Mouse (Mus musculus) liver, embryonic 16.5 days (tissue): Measurements from ENCODE around the gene Ddx43. TPM values are rescaled to one million over a fixed set of nuclear protein-coding genes. Genes with fewer than 3 reads are reported as not detected.

Source experiments
- ATAC-seq: fragments of 200-750 bp; cut with Nextera tagmentation; 2 replicates; pipeline ENCODE4 v1.8.0; 2017; ENCODE audit warnings: low read depth, mild to moderate bottlenecking, moderate number of reproducible peaks, moderate library complexity
- H3K27ac ChIP-seq: fragments of 300-500 bp; sonication (generic); 2 replicates; pipeline ENCODE4 v1.5.1; 2014; ENCODE audit warnings: mild to moderate bottlenecking, low read length
- H3K27me3 ChIP-seq: fragments of 300-500 bp; sonication (generic); 2 replicates; pipeline ENCODE4 v1.6.1; 2014; ENCODE audit warnings: low read depth, low read length, mixed read lengths; ENCODE audit not compliant: control insufficient read depth, insufficient read depth
- H3K36me3 ChIP-seq: fragments of 300-500 bp; sonication (generic); 2 replicates; pipeline ENCODE4 v1.6.1; 2014; ENCODE audit warnings: mild to moderate bottlenecking; ENCODE audit not compliant: control insufficient read depth, insufficient read depth
- H3K4me1 ChIP-seq: fragments of 300-500 bp; sonication (generic); 2 replicates; pipeline ENCODE4 v1.6.1; 2014; ENCODE audit warnings: low read depth, low read length, mixed read lengths; ENCODE audit not compliant: control insufficient read depth
- H3K4me2 ChIP-seq: fragments of 300-500 bp; sonication (generic); 2 replicates; pipeline ENCODE4 v1.6.1; 2014; ENCODE audit warnings: low read depth, low read length, mixed read lengths
- H3K4me3 ChIP-seq: fragments of 300-500 bp; sonication (generic); 2 replicates; pipeline ENCODE4 v1.5.1; 2014; ENCODE audit warnings: low read depth, mild to moderate bottlenecking, low read length
- H3K9ac ChIP-seq: fragments of 300-500 bp; sonication (generic); 2 replicates; pipeline ENCODE4 v1.6.1; 2014; ENCODE audit warnings: low read depth, low read length
- H3K9me3 ChIP-seq: fragments of 300-500 bp; sonication (generic); replicated peaks from 2 replicates; pipeline ENCODE4 v1.6.1; 2016; ENCODE audit warnings: low read length; ENCODE audit not compliant: control insufficient read depth
- WGBS: fragments of 180-500 bp; shearing (Covaris S2); extraction: QIAGEN DNeasy Blood & Tissue Kit; methylation state at CpG from one replicate; pipeline ENCODE4 v1.1.7; 2014; ENCODE audit not compliant: insufficient replicate concordance; 5-methylcytosine and 5-hydroxymethylcytosine counted together
- polyA plus RNA-seq: library from polyadenylated mRNA; unstranded; fragments of >200 nt; fragmentation: Nextera tagmentation; extraction: Ambion mirVana; gene quantifications from 2 replicates; pipeline ENCODE4 v1.2.1, GENCODE M21; 2015

The Ddx43 gene
- polyA plus RNA-seq, 1 experiment from 2014 or later, result not detected

DNA sequence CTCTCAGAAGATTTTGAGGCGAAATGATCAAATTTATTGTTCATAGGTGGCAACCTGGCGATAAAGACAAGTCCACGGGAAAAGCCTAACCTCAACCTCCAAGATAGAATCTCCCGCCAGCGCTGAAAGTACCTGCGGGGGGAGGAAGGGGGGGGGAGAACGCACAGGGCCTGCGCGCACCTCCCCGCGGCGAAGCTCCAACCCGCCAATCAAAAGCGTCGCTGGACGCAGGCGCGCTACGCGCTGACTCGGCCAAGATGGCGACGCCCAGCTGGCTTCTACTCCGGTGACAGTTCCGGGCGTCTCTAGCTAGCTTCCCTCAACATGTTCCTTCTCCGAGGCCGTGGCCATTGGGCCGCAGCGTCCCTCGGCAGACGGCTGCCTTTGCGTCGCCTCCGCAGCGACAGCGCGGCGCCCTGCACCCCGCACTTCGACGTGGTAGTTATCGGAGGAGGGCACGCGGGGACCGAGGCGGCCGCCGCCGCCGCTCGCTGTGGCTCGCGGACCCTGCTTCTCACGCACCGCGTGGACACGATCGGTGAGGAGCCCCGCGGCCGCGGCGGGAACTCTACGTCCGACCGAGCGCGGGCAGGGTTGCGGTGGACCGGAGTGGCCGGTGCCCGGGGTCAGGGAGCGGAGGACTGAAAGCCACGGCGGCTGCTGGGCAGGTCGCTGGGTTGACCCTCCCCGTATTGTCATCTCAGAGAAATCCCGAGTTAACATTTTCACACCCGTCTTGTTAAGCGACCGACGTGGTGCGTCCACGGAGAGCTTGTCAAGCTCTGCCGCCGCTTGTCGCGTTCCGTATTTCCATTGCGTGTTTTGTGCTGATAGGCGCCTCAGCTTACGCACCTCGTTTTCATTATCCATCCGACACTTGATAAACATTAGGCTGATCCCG lies 52.6 kb downstream of the Ddx43 start, which contains the start of the genes Mto1 and Gm17324:
Gene Mto1, plus strand, starts transcription at position 236 of the 901 bp plus-strand sequence.
Gene Gm17324, minus strand, starts transcription at position 814 of the 901 bp plus-strand sequence.
- peaks cover 19% of the 10 kb centered on the region for H3K27me3 ChIP-seq
- peak; percentile 95 for ATAC-seq
- peak within 1 kb of the TSS; percentile 96 for H3K4me3 ChIP-seq
- H3K9ac ChIP-seq, result peak within 1 kb of the TSS; percentile 95
- peak within 1 kb of the TSS; percentile 92 for H3K27ac ChIP-seq
- H3K4me2 ChIP-seq, result peak within 1 kb of the TSS; percentile 88
- H3K4me1 ChIP-seq, result peaks cover 17% of the 10 kb centered on the region
- H3K9me3 ChIP-seq, result no peaks in the 10 kb centered on the region
- H3K36me3 ChIP-seq, result peaks cover 16% of the 10 kb centered on the region
- WGBS, result under 1% methylated on average over 90 of the region's 96 CpGs

DNA sequence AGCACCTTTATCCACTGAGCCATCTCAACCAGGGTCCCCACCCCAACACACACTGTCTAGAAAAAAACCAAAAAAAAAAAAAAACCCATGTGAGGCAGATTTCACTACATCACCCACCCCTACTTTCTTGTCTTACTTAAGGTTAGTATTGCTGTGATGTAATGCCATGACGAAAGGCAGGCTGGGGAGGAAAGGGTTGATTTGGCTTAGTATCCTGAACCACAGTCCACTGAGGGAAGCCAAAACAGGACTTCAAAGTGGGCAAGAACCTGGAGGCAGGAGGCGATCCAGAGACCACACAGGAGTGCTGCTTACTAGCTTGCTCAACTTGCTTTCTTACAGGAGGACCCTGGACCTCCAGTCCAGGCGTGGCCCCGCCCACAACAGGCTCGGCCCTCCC lies 54.8 kb downstream of the Ddx43 start:
- WGBS, result 58% methylated on average over 5 of the region's 5 CpGs
- H3K36me3 ChIP-seq, result peaks cover 24% of the 10 kb centered on the region
- H3K9ac ChIP-seq, result no peak overlapping the region
- no peak overlapping the region for H3K4me2 ChIP-seq
- no peak overlapping the region for H3K27ac ChIP-seq
- H3K9me3 ChIP-seq, result no peaks in the 10 kb centered on the region
- H3K4me3 ChIP-seq, result no peak overlapping the region
- ATAC-seq, result no peak
- no peaks in the 10 kb centered on the region; the same call in 1 of the 2 replicates for H3K27me3 ChIP-seq
- H3K4me1 ChIP-seq, result peaks cover 17% of the 10 kb centered on the region

DNA sequence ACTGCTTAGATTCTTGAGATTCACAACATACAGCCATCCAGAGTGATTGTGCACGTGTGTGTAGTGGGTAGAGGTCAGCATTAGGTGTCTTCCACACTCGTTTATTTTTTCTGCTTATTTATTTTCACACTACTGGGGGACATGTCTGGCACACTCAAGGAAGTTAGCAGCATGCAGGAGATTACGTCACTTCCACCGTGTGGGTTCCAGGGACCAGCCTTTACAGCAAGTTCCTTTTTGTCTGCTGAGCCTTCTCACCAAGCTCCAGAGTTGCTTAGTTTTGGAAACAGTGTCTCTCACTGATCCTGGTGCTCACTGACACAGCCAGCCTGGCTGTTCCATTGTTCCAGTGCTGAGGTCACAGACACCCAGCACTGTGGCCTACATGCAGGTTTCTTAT lies 55.8 kb downstream of the Ddx43 start:
- Histone ChIP-seq H3K36me3 (peaks cover 24% of the 10 kb centered on the region), H3K27ac (no peak overlapping the region)
- WGBS, result 32% methylated on average over 4 of the region's 4 CpGs

DNA sequence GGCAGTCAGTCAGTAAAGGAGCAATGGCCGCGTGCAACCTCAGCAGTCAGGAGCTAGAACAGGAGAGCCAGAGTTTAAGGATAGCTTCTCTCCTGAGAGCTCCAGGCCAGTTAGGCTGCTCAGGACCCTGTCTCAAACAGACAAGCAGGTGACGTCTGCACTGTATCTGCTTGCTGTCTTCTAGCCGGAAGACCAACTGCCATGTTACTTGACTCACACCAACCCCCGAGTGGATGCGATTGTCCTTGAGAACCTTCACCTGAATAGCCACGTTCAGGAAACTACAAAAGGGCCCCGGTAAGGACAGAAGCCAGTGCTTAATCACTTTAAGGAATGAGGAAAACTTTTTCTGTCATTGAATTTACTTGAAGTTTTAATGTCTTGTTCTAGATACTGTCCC lies 61.4 kb downstream of the Ddx43 start:
- ATAC-seq, result no peak
- Histone ChIP-seq H3K4me3 (no peak overlapping the region), H3K27me3 (no peaks in the 10 kb centered on the region), H3K9ac (no peak overlapping the region), H3K4me2 (no peak overlapping the region), H3K36me3 (peaks cover 55% of the 10 kb centered on the region), H3K9me3 (no peaks in the 10 kb centered on the region), H3K27ac (no peak overlapping the region), H3K4me1 (no peaks in the 10 kb centered on the region; the same call in 1 of the 2 replicates)
- 89% methylated on average over 8 of the region's 8 CpGs for WGBS

More for the DNA sequence above, 55.8 kb downstream of the Ddx43 start:
- Histone ChIP-seq H3K4me2 (no peak overlapping the region), H3K27me3 (no peaks in the 10 kb centered on the region), H3K4me1 (peaks cover 17% of the 10 kb centered on the region), H3K9ac (no peak overlapping the region), H3K9me3 (no peaks in the 10 kb centered on the region), H3K4me3 (no peak overlapping the region)
- no peak for ATAC-seq

DNA sequence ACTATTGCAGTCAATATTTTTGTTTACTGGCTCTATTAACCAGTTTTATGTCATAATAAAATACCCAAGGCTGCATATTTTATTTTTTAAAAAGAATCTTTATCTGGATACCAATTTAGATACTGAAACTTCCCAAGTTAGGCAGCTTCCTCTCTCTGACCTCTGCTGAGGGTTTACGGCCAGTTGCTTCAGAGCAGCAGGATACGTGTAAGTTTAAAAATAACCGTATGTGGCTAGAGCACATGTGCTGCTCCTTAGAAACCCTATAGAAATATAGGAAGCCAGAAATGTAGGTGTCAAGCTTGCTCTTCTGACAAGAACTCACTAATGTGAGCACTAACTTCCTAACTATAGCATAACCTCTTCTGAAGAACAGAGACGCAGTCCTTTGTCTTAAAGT lies 67.8 kb downstream of the Ddx43 start:
- Histone ChIP-seq H3K27me3 (no peaks in the 10 kb centered on the region), H3K4me2 (no peak overlapping the region), H3K36me3 (peaks cover 56% of the 10 kb centered on the region), H3K9ac (no peak overlapping the region), H3K27ac (no peak overlapping the region), H3K4me3 (no peak overlapping the region), H3K4me1 (no peaks in the 10 kb centered on the region), H3K9me3 (no peaks in the 10 kb centered on the region)
- 71% methylated on average over 4 of the region's 4 CpGs for WGBS
- ATAC-seq, result no peak

DNA sequence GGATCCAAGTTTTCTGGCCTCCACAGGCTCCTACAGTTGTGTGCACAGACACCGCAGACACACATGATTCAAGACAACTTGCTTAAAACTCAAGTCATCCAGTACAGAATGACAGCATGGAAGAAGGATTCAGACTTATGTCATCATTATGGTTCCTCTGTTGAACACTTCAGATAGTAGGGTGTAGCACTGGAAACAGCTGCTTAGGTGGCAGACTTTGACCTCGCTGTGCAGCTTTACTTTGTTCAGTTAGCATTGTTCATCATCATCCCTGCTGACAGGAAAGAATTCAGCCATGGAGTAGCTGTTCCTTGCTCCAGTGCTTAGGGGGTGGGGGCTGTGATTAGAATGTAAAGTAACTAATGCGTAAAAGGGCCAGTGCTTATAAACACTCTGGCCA lies 70.1 kb downstream of the Ddx43 start:
- no peak overlapping the region for H3K4me3 ChIP-seq
- H3K27ac ChIP-seq, result no peak overlapping the region
- no peaks in the 10 kb centered on the region for H3K27me3 ChIP-seq
- H3K9ac ChIP-seq, result no peak overlapping the region
- H3K36me3 ChIP-seq, result peaks cover 51% of the 10 kb centered on the region
- no peaks in the 10 kb centered on the region for H3K4me1 ChIP-seq
- no peak overlapping the region for H3K4me2 ChIP-seq
- 83% methylated on average over 3 of the region's 3 CpGs for WGBS
- no peak for ATAC-seq
- H3K9me3 ChIP-seq, result no peaks in the 10 kb centered on the region

Other genes starting within 250 kb of the Ddx43 start
- 41.1 and 44.1 TPM in 2 replicates for gene Gsta4, start 213.0 kb upstream of the Ddx43 start, polyA plus RNA-seq
- gene Gsta1, start 165.1 kb upstream of the Ddx43 start, polyA plus RNA-seq, result 0.60 and 0.77 TPM in 2 replicates
- 0.26 and 1.2 TPM in 2 replicates for gene Gm3776, start 138.6 kb upstream of the Ddx43 start, polyA plus RNA-seq
- gene Gm10639, start 105.9 kb upstream of the Ddx43 start, polyA plus RNA-seq, result not detected in 2 replicates
- gene Omt2a, start 81.0 kb upstream of the Ddx43 start, polyA plus RNA-seq, result not detected in 2 replicates
- not detected in 2 replicates for gene Omt2b, start 68.2 kb upstream of the Ddx43 start, polyA plus RNA-seq
- 0.25 TPM in 1 of 2 replicates, not detected in the other for gene Gsta2, start 40.0 kb upstream of the Ddx43 start, polyA plus RNA-seq
- gene Dppa5a, start 27.6 kb upstream of the Ddx43 start, polyA plus RNA-seq, result not detected in 2 replicates
- gene Ooep, start 17.1 kb upstream of the Ddx43 start, polyA plus RNA-seq, result 0.06 TPM in 1 of 2 replicates, not detected in the other
- gene Cgas, start 47.5 kb downstream of the Ddx43 start, polyA plus RNA-seq, result 0.67 and 0.84 TPM in 2 replicates
- 16.9 and 17.9 TPM in 2 replicates for gene Mto1, start 52.4 kb downstream of the Ddx43 start, polyA plus RNA-seq
- 0.24 and 0.42 TPM in 2 replicates for gene Gm17324, start 53.0 kb downstream of the Ddx43 start, polyA plus RNA-seq
- gene Eef1a1, start 93.4 kb downstream of the Ddx43 start, polyA plus RNA-seq, result 1,873 and 1,994 TPM in 2 replicates
- gene Slc17a5, start 192.3 kb downstream of the Ddx43 start, polyA plus RNA-seq, result 4.8 and 5.8 TPM in 2 replicates
- 0.07 and 0.15 TPM in 2 replicates for gene Cd109, start 219.8 kb downstream of the Ddx43 start, polyA plus RNA-seq